Mouse (Mus musculus): ENCODE data around the gene Pip4k2b. TPM values are rescaled to one million over a fixed set of nuclear protein-coding genes. Genes with fewer than 3 reads are reported as not detected.

Gene Pip4k2b
- polyA plus RNA-seq, 1 experiment from 2014 or later: 4.7 TPM

- H3K4me2 ChIP-seq (ENCODE audit: low read length): no peak overlapping the region
- H3K9ac ChIP-seq (replicated peaks; ENCODE audit: low read depth, low read length): no peak overlapping the region
- no peaks in the 10 kb centered on the region for H3K9me3 ChIP-seq (ENCODE audit: control insufficient read depth, low read length)
- H3K36me3 ChIP-seq (ENCODE audit: control insufficient read depth, insufficient read depth): peaks cover 5% of the 10 kb centered on the region
- no peak overlapping the region for H3K4me3 ChIP-seq (replicated peaks; ENCODE audit: low read length)
- WGBS: 89% methylated on average over 7 of the region's 7 CpGs
- ATAC-seq: no peak
- H3K27me3 ChIP-seq (replicated peaks; ENCODE audit: control insufficient read depth, insufficient read depth, low read length): peaks cover 12% of the 10 kb centered on the region
- H3K4me1 ChIP-seq (replicated peaks; ENCODE audit: control insufficient read depth, insufficient read depth, low read length): peaks cover 47% of the 10 kb centered on the region
- no peak overlapping the region for H3K27ac ChIP-seq (ENCODE audit: low read length)
Observed at GRCm38 (mm10) chr11:97666221-97666620, 78.3 kb downstream of the Pip4k2b start.

GRCm38 (mm10) chr11:97665431-97665830 lies 79.1 kb downstream of the Pip4k2b start:
- no peaks in the 10 kb centered on the region for H3K9me3 ChIP-seq (ENCODE audit: control insufficient read depth, low read length)
- no peak overlapping the region for H3K27ac ChIP-seq (ENCODE audit: low read length)
- H3K4me2 ChIP-seq (ENCODE audit: low read length): no peak overlapping the region
- 87% methylated on average over 13 of the region's 13 CpGs for WGBS
- no peak overlapping the region for H3K9ac ChIP-seq (replicated peaks; ENCODE audit: low read depth, low read length)
- peaks cover 55% of the 10 kb centered on the region for H3K4me1 ChIP-seq (replicated peaks; ENCODE audit: control insufficient read depth, insufficient read depth, low read length)
- peaks cover 19% of the 10 kb centered on the region for H3K27me3 ChIP-seq (replicated peaks; ENCODE audit: control insufficient read depth, insufficient read depth, low read length)
- ATAC-seq: no peak
- peaks cover 3% of the 10 kb centered on the region for H3K36me3 ChIP-seq (ENCODE audit: control insufficient read depth, insufficient read depth)
- H3K4me3 ChIP-seq (replicated peaks; ENCODE audit: low read length): no peak overlapping the region

Small RNA genes lying within 50 kb of the gene (microRNA-seq; reads per million reads assigned to microRNA genes)
- gene Mir6927 (not detected), gene Mir8102 (not detected)

Other genes starting within 250 kb of the Pip4k2b start
- gene 4933428G20Rik, start 244.4 kb downstream of the Pip4k2b start, polyA plus RNA-seq (2015; fragmentation: Nextera tagmentation; extraction: Ambion mirVana): 0.29 and 1.2 TPM in 2 replicates
- gene Srcin1, start 168.5 kb downstream of the Pip4k2b start, polyA plus RNA-seq (2015; fragmentation: Nextera tagmentation; extraction: Ambion mirVana): 7.0 and 9.9 TPM in 2 replicates
- 2.1 and 2.6 TPM in 2 replicates for gene Epop, start 115.0 kb downstream of the Pip4k2b start, polyA plus RNA-seq (2015; fragmentation: Nextera tagmentation; extraction: Ambion mirVana)
- 4.2 and 5.1 TPM in 2 replicates for gene Mllt6, start 81.3 kb downstream of the Pip4k2b start, polyA plus RNA-seq (2015; fragmentation: Nextera tagmentation; extraction: Ambion mirVana)
- 14.6 and 15.4 TPM in 2 replicates for gene Cisd3, start 58.9 kb downstream of the Pip4k2b start, polyA plus RNA-seq (2015; fragmentation: Nextera tagmentation; extraction: Ambion mirVana)
- gene Pcgf2, start 44.2 kb downstream of the Pip4k2b start, polyA plus RNA-seq (2015; fragmentation: Nextera tagmentation; extraction: Ambion mirVana): 14.8 and 19.8 TPM in 2 replicates
- 403 and 431 TPM in 2 replicates for gene Psmb3, start 41.3 kb downstream of the Pip4k2b start, polyA plus RNA-seq (2015; fragmentation: Nextera tagmentation; extraction: Ambion mirVana)
- gene Cwc25, start 21.9 kb upstream of the Pip4k2b start, polyA plus RNA-seq (2015; fragmentation: Nextera tagmentation; extraction: Ambion mirVana): 17.1 and 19.5 TPM in 2 replicates
- 0.57 and 0.85 TPM in 2 replicates for gene 1700001P01Rik, start 31.2 kb upstream of the Pip4k2b start, polyA plus RNA-seq (2015; fragmentation: Nextera tagmentation; extraction: Ambion mirVana)
- 298 and 306 TPM in 2 replicates for gene Rpl23, start 37.7 kb upstream of the Pip4k2b start, polyA plus RNA-seq (2015; fragmentation: Nextera tagmentation; extraction: Ambion mirVana)
- 140 and 159 TPM in 2 replicates for gene Lasp1, start 54.3 kb upstream of the Pip4k2b start, polyA plus RNA-seq (2015; fragmentation: Nextera tagmentation; extraction: Ambion mirVana)
- gene B230217C12Rik, start 96.1 kb upstream of the Pip4k2b start, polyA plus RNA-seq (2015; fragmentation: Nextera tagmentation; extraction: Ambion mirVana): 21.1 and 24.1 TPM in 2 replicates
- 0.63 and 0.68 TPM in 2 replicates for gene Fbxo47, start 139.4 kb upstream of the Pip4k2b start, polyA plus RNA-seq (2015; fragmentation: Nextera tagmentation; extraction: Ambion mirVana)
- gene Plxdc1, start 241.7 kb upstream of the Pip4k2b start, polyA plus RNA-seq (2015; fragmentation: Nextera tagmentation; extraction: Ambion mirVana): 0.72 and 0.96 TPM in 2 replicates

All from forebrain, embryonic 16.5 days (tissue).